Mouse (Mus musculus) hindbrain, embryonic 14.5 days (tissue): ENCODE data around the gene Zfp229. TPM values are rescaled to one million over a fixed set of nuclear protein-coding genes. Genes with fewer than 3 reads are reported as not detected.
"Not testable (repeated sequence)": the region's sequence is repeated elsewhere in the genome, so short reads cannot be mapped to it uniquely, and the experiment has no call there.

ENCODE experiments used
- ATAC-seq: fragments of 200-750 bp; cut with Nextera tagmentation; 2 replicates; pipeline ENCODE4 v1.8.0; 2017; ENCODE audit warnings: moderate number of reproducible peaks, mild to moderate bottlenecking, moderate TSS enrichment, moderate library complexity; ENCODE audit not compliant: low FRiP score
- DNase-seq: peaks from one replicate; pipeline ENCODE4 v3.0.0-alpha.2; 2015; ENCODE audit warnings: low spot score
- H3K27ac ChIP-seq: fragments of 300-500 bp; sonication (generic); 2 replicates; pipeline ENCODE4 v1.5.1; 2014; ENCODE audit warnings: mild to moderate bottlenecking, moderate library complexity
- H3K27me3 ChIP-seq: fragments of 300-500 bp; sonication (generic); 2 replicates; pipeline ENCODE4 v1.6.1; 2014; ENCODE audit warnings: mild to moderate bottlenecking, low read length, mixed read lengths; ENCODE audit not compliant: control insufficient read depth, insufficient read depth
- H3K36me3 ChIP-seq: fragments of 300-500 bp; sonication (generic); replicated peaks from 2 replicates; pipeline ENCODE4 v1.6.1; 2014; ENCODE audit not compliant: control insufficient read depth, insufficient read depth
- H3K4me1 ChIP-seq: fragments of 300-500 bp; sonication (generic); replicated peaks from 2 replicates; pipeline ENCODE4 v1.6.1; 2014; ENCODE audit warnings: antibody characterized with exemption, low read length, mixed read lengths; ENCODE audit not compliant: control insufficient read depth, insufficient read depth
- H3K4me2 ChIP-seq: fragments of 300-500 bp; sonication (generic); replicated peaks from 2 replicates; pipeline ENCODE4 v1.6.1; 2014; ENCODE audit warnings: mild to moderate bottlenecking, moderate library complexity
- H3K4me3 ChIP-seq: fragments of 300-500 bp; sonication (generic); replicated peaks from 2 replicates; pipeline ENCODE4 v1.5.1; 2014; ENCODE audit warnings: mild to moderate bottlenecking, low read length
- H3K9ac ChIP-seq: fragments of 300-500 bp; sonication (generic); 2 replicates; pipeline ENCODE4 v1.6.1; 2014
- H3K9me3 ChIP-seq: fragments of 300-500 bp; sonication (generic); 2 replicates; pipeline ENCODE4 v1.6.1; 2016; ENCODE audit warnings: low read length; ENCODE audit not compliant: control insufficient read depth
- WGBS: fragments of 180-500 bp; shearing (Covaris S2); extraction: QIAGEN DNeasy Blood & Tissue Kit; methylation state at CpG from one replicate; pipeline ENCODE4 v1.1.7; 2014; 5-methylcytosine and 5-hydroxymethylcytosine counted together
- polyA plus RNA-seq: library from polyadenylated mRNA; unstranded; fragments of >200 nt; fragmentation: Nextera tagmentation; extraction: Ambion mirVana; gene quantifications from 2 replicates; pipeline ENCODE4 v1.2.1, GENCODE M21; 2014

The Zfp229 gene
- polyA plus RNA-seq, 1 experiment from 2014 or later, result 7.9 TPM

- Histone ChIP-seq H3K27ac (peak overlapping the region; percentile 79), H3K4me3 (peak overlapping the region; percentile 67), H3K4me1 (peaks cover 15% of the 10 kb centered on the region), H3K4me2 (peak overlapping the region; percentile 54), H3K36me3 (peaks cover 14% of the 10 kb centered on the region; the same call in 1 of the 2 replicates), H3K9me3 (no peaks in the 10 kb centered on the region), H3K9ac (peak overlapping the region; percentile 84), H3K27me3 (no peaks in the 10 kb centered on the region)
- DNase-seq, result peak; percentile 80
- ATAC-seq, result peak; percentile 98
- WGBS, result under 1% methylated on average over 27 of the region's 27 CpGs
Observed at GRCm38 (mm10) chr17:21733529-21734031, 3.0 kb downstream of the Zfp229 start.

- H3K27me3 ChIP-seq, result no peaks in the 10 kb centered on the region
- H3K36me3 ChIP-seq, result peaks cover 3% of the 10 kb centered on the region; the same call in 1 of the 2 replicates
- DNase-seq (no peak), ATAC-seq (no peak)
- no peak overlapping the region for H3K9ac ChIP-seq
- no peak overlapping the region for H3K4me2 ChIP-seq
- no peak overlapping the region for H3K27ac ChIP-seq
- no peak overlapping the region for H3K4me3 ChIP-seq
- no peaks in the 10 kb centered on the region for H3K4me1 ChIP-seq
- no peaks in the 10 kb centered on the region for H3K9me3 ChIP-seq
- WGBS, result 52% methylated on average over 2 of the region's 2 CpGs
Observed at GRCm38 (mm10) chr17:21752791-21753190, 22.2 kb downstream of the Zfp229 start.

- H3K9ac ChIP-seq, result peak overlapping the region; percentile 13; the same call in 1 of the 2 replicates
- no peaks in the 10 kb centered on the region for H3K36me3 ChIP-seq
- no peak for DNase-seq
- no peaks in the 10 kb centered on the region for H3K4me1 ChIP-seq
- H3K27ac ChIP-seq, result no peak overlapping the region
- peak overlapping the region; percentile 19 for H3K4me3 ChIP-seq
- no peaks in the 10 kb centered on the region for H3K9me3 ChIP-seq
- 12% methylated on average over 20 of the region's 20 CpGs for WGBS
- no peaks in the 10 kb centered on the region for H3K27me3 ChIP-seq
- peak; percentile 37; the same call in 1 of the 2 replicates for ATAC-seq
- H3K4me2 ChIP-seq, result peak overlapping the region; percentile 57
Observed at GRCm38 (mm10) chr17:21753342-21754208, 23.0 kb downstream of the Zfp229 start.

GRCm38 (mm10) chr17:21770336-21770735, 39.7 kb downstream of the Zfp229 start:
- no peaks in the 10 kb centered on the region for H3K9me3 ChIP-seq
- WGBS, result 87% methylated on average over 2 of the region's 2 CpGs

GRCm38 (mm10) chr17:21792256-21792655, 61.7 kb downstream of the Zfp229 start:
- no peaks in the 10 kb centered on the region for H3K36me3 ChIP-seq
- no peak for ATAC-seq
- no peak overlapping the region for H3K4me2 ChIP-seq
- 81% methylated on average over 4 of the region's 4 CpGs for WGBS
- H3K4me1 ChIP-seq, result no peaks in the 10 kb centered on the region
- H3K9ac ChIP-seq, result no peak overlapping the region
- H3K27me3 ChIP-seq, result no peaks in the 10 kb centered on the region
- DNase-seq, result no peak
- peaks cover 7% of the 10 kb centered on the region; the same call in 1 of the 2 replicates for H3K9me3 ChIP-seq
- H3K27ac ChIP-seq, result no peak overlapping the region
- H3K4me3 ChIP-seq, result no peak overlapping the region

More at GRCm38 (mm10) chr17:21770336-21770735, 39.7 kb downstream of the Zfp229 start:
- Histone ChIP-seq H3K9ac (no peak overlapping the region), H3K27ac (no peak overlapping the region), H3K27me3 (no peaks in the 10 kb centered on the region), H3K36me3 (no peaks in the 10 kb centered on the region), H3K4me3 (no peak overlapping the region), H3K4me2 (no peak overlapping the region), H3K4me1 (no peaks in the 10 kb centered on the region)
- DNase-seq (no peak), ATAC-seq (no peak)

DNA sequence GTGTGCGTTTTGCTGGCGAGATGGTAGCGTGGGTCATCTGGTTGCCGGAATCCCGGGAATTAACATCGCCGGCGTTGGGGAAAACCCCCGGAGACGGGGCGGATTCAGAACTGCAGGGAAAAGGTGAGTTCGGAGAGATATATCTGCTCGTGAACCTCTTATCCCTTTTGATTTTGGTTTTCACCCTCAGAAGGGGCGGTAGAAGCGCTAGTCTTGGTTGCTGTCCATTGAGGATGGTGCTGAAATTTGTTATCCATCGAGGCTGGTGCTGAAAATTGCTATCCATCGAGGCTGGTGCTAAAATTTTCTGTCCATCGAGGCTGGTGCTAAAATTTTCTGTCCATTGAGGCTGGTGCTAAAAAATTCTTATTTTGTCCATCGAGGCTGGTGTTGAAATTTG, 70.8 kb downstream of the Zfp229 start:
- not testable (repeated sequence) for DNase-seq, ATAC-seq, H3K4me1 ChIP-seq, H3K4me3 ChIP-seq, H3K9ac ChIP-seq, H3K9me3 ChIP-seq, H3K36me3 ChIP-seq, H3K27ac ChIP-seq, H3K4me2 ChIP-seq, H3K27me3 ChIP-seq
- 60% methylated on average over 17 of the region's 19 CpGs for WGBS

Other genes starting within 250 kb of the Zfp229 start
- gene Zfp53, start 241.8 kb upstream of the Zfp229 start, polyA plus RNA-seq, result 9.5 and 11.1 TPM in 2 replicates
- 1.8 and 1.9 TPM in 2 replicates for gene Zfp52, start 195.3 kb upstream of the Zfp229 start, polyA plus RNA-seq
- gene Zfp948, start 163.8 kb upstream of the Zfp229 start, polyA plus RNA-seq, result 21.9 and 22.2 TPM in 2 replicates
- 11.1 and 14.0 TPM in 2 replicates for gene Zfp983, start 80.2 kb upstream of the Zfp229 start, polyA plus RNA-seq
- gene Gm10226, start 38.9 kb upstream of the Zfp229 start, polyA plus RNA-seq, result 23.8 and 24.2 TPM in 2 replicates
- 13.4 and 13.8 TPM in 2 replicates for gene Zfp760, start 23.1 kb upstream of the Zfp229 start, polyA plus RNA-seq
- gene Zfp820, start 115.0 kb downstream of the Zfp229 start, polyA plus RNA-seq, result 2.7 and 3.5 TPM in 2 replicates
- gene Zfp995, start 179.1 kb downstream of the Zfp229 start, polyA plus RNA-seq, result 8.7 and 8.9 TPM in 2 replicates
- 20.0 and 22.2 TPM in 2 replicates for gene Zfp942, start 231.7 kb downstream of the Zfp229 start, polyA plus RNA-seq
- 19.1 and 21.3 TPM in 2 replicates for gene Zfp943, start 231.8 kb downstream of the Zfp229 start, polyA plus RNA-seq